Mouse (Mus musculus): ENCODE data around the gene Ttc12. TPM values are rescaled to one million over a fixed set of nuclear protein-coding genes. Genes with fewer than 3 reads are reported as not detected.

Ttc12 gene
- polyA plus RNA-seq, 1 experiment from 2014 or later, result 2.8 TPM

DNA sequence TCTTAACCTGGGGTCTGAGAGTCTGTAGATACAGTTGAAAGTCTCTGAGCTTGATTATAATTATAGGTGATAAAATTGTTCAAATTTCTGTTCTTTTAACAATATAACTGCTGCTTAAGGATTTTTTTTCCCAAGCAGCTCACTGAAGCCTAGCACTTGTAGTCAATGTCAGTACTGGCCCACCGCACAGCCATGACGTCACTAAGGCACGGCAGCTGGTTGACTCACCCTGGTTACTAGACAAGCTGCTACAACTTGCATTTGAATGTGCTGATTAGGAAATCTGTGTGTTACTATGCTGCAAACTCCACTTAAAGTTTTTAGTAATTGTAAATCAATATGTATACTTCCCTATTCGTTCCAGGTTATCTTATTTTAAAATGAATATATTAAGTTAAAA is 4.6 kb upstream of the Ttc12 start:
- no peak for DNase-seq (ENCODE audit: low spot score)

DNA sequence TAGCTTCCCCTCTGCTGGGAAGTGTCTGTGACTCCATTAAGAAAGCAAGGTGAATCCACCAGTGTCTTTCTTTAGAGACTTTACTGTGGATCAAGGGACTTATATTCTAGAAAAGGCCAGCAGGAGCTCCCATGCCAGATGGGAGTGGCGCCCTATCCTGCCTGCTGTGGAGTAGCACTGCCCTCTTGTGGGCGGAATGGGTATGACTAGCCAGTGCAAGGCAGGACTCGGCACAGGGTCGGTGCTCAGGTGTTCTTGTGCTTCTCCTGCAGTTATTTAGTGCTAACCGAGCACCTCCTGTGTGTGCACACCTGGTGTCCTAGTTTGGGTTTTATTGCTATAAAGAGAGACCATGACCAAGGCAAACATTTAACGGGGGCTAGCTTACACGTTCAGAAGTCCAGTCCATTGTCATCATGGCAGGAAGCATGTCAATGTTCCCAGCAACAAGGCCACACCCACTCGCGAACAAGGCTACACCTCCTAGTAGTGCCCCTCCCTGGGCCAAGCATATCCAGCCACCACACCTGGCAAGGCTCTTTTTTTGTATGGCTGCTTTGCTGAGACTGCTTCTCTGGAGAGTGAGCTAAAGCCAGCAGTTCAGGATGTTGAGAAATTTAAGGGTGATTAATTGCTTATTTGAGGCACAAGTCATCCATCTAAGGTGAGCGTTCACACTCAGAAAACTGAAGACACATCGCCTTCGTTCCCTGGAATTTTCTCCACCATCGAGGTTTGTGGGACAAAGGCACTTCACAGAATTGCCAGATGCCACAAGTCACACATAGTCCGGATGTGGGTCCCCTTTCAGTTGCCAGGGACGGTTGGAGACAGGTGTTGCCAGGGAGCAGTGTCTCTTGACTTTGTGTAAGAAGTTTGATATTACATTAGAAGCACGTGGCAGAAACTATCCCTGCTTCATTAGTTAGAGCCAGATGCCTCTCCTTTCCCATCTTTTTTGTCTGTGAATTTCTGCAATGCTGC is 3.2 kb upstream of the Ttc12 start:
- DNase-seq (ENCODE audit: low spot score), result peak; percentile 85

DNA sequence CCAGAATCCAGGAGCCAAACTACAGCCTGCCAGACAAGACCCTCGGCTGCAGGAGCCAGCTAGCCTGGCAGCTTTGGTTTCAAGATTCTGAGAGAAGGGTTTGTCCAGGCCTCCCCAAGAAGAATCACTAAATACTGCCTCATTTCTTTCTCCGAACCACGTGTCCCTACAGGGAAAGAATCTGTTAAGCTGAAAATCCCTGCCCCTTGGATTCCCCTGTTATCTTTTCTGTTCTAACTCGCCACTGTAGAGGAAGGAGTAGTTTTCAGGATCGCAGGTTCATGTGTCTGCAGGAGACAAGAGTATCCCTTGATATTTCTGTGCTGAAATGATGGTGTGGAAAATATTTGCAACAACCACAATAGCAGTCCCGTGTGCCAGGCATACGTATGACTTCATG is 2.2 kb upstream of the Ttc12 start:
- no peak for DNase-seq (ENCODE audit: low spot score)

DNA sequence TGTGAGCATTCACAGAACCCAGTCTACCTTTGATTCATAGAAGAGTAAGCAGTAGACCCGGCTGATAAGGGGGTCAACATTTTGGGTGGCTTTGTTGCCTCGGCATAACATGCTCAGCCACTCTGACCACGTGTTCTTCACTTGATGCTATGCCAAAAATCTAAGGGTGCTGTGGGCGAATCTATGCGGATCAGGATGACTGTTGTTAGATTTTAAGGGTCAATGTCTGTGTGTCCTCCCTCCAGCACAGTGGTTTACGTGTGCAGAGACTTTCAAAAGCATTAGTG is 1.6 kb upstream of the Ttc12 start:
- no peak for DNase-seq (ENCODE audit: low spot score)

DNA sequence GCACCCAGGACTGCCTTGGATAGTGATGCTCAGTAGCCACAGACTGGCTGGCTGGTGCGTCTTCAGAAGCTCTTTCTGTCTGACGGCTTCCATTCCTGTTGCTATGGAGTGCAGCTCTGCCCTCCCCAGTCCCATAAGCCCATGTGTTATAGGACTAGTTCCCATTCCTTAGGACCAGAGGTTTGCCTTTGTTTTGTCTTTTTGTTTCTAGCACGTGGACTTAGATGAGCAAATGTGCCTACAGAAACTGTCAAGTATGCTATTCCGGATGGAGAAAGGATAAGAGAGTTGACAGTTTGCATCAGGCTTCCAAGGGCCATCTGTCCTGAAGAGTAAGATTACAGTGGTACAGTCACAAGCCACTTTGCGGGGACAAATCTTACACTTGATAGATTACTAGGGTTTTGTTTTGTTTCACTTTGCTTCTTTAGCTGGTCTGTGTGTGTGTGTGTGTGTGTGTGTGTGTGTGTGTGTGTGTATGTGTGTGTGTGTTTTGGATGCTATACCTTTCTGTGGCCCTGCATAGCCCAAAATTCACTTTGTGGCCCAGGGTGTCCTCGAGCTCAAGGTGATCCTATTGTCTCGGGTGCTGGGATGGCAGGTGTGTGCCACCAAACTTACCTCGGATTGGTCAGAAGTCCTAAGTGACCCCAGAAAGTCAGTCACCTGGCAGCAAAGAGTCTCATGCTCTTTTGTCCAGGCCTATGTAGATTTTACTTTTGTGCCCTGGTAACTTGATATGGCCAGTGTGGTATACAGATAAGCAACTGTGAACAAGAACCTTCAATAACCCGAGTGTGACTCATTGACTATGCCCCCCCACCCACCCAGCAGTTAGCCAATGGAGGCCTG is 1.0 kb upstream of the Ttc12 start:
- no peak for DNase-seq (ENCODE audit: low spot score)

DNA sequence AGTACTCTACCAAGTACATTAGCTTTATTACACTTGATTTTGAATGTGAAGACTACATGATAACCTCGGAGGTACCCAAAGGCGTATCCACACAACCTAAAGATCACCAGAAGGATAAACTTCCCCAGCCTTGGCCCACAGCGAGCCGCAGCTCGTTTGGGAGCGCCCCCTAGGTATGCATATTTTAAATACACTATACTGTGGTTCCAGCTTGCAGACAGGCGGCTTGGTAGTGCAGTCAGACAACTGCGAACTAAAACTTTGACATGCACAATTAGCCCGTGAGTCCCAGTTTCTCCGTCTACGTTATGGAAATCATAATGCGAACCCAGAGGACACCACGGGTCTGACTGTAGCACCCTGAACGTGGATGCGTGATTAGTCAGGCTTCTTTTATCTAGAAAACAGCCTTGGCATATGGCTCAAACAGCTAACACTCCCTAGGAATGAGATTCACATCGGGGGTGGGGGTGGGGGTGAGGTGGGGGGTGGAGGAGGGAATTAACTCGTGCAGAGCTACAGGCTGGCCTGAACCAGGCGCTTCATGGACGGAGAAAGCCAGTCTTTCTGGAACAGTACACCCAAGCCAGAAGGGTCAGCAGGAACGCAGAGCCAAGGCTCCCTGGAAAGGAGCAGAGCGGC is 654 bp downstream of the Ttc12 start:
- peak; percentile 62 for DNase-seq (ENCODE audit: low spot score)

DNA sequence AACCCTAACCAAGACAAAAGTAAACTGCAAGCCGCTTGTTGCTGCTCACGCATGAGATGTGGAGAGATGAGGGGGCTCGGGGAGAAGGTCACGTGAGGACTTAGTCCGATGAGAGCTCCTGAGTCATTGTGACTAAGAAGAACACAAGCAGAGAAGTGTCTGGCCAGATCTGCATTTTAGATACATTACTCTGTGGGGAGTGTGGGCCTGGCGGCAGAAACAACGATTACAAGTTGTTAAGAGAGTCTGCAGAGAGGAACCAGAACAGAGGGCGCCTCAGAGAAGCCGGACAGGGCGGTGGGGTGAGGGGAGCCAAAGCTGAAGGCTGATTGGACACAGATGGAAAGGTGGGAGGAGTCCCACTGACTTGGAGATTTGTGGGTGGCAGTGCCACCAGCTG is 2.7 kb downstream of the Ttc12 start:
- peak; percentile 12 for DNase-seq (ENCODE audit: low spot score)

DNA sequence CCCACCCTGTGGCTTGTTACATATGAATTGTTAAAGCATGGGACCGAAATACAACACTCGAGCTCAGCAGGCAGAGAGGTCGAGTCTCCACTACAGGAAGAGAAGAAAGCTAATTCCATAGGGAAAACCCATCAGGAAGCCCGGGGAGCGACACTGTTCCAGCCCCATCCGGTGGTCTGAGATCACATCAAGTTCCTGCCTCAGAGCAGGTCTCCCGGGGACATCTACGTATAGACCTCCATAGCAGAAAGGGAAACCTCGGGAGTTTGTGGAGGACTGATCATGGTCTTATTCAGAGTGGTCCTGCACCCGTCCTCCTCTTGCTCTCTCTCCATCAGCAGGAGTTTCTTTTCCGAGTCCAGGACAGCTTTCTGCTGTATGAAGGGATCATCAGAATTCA is 13.9 kb downstream of the Ttc12 start:
- no peak for DNase-seq (ENCODE audit: low spot score)

DNA sequence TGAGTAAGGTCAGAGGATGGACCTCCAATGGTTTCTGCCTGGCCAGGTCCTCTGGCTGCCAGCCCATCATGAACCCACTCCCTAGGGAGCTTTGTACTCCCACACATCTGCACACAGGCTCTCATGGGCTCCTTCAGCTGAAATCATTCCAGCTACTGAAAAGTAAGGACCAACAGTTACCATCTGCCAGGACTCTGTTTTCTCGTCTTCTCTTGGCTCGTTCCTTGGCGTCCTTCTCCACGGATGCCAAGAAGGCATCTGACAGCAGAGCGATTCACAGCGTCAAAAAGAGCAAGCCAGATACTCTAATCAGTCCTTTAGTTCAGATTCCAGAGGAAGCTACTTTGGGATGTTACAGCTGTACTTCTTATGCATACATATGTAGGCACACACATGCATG is 15.1 kb downstream of the Ttc12 start:
- DNase-seq (ENCODE audit: low spot score), result no peak

DNA sequence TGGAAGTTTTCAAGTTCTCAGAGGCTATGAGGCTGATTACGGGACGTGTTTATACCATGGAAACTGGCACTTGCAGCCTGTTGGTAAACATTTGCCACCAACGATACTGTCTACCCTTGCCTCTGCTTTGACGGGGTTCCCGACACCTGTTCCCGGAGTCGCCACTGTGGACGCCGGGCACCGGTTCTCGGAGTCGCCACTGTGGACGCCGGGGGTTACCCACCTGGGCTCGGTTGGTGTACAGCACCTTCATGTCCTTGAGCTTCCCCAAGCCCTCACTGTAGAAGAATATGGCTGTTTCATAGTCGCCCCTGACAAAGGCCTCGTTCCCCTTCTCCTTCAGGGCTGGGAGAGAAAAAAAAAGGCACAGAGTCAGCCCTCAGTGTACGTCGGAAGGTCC is 16.0 kb downstream of the Ttc12 start:
- DNase-seq (ENCODE audit: low spot score), result no peak

DNA sequence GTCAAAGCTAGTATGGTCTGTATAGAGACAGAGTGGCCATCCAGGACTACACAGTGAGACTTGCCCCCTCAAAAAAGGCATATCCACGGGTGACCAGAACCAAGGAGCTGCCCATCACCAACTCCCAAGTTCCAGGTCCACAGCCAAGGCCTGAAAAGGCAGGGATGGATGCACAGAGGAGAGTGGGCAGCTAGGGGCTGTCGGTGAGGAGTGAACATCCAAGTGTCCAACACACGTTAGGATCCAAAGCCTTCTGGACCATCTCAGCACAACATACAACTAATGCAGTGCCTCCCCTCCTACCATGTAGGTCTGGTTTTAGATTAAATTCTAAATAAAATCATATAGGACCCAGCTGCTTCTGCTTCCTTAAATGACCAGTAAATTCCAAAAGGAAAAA is 29.9 kb downstream of the Ttc12 start:
- no peak for DNase-seq (ENCODE audit: low spot score)

DNA sequence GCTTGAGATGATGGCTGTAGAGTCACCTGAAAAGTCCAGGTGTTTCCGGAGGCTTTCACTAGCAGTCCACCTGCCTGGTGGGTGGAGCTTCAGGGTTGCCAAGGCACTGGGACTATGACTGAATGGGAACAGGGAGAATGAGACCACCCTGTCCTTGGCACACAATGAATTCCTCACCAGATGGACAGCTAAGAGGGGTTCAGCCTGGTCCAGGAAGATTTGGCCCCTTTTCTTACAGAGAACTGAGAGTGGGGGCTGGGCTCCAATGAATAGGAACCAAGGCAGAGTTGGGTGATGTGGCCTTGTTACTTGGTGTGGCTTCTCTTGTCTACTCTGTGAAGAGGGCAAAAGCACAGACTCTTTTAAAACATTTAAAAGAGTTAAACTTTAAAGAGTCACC is 33.6 kb downstream of the Ttc12 start:
- DNase-seq (ENCODE audit: low spot score), result no peak

DNA sequence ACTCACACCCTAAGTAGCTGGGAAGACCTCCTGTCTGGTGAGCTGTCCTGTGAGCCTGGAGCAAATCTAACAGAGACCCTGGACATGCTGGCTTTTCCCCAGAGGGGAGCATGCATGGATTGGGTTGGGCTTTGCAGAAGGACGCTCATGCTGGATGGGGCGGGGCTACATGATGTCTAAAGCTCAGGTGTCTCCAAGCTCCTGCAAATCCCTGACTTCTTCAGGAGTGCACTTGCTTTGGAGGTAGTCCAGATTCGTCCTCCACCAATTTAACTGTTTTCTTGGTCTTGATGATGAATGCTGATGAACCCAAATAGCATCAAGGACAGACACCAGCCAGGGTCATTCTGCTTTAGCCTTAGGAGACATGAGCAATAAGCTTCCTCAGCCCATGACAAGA is 35.5 kb downstream of the Ttc12 start:
- no peak for DNase-seq (ENCODE audit: low spot score)

DNA sequence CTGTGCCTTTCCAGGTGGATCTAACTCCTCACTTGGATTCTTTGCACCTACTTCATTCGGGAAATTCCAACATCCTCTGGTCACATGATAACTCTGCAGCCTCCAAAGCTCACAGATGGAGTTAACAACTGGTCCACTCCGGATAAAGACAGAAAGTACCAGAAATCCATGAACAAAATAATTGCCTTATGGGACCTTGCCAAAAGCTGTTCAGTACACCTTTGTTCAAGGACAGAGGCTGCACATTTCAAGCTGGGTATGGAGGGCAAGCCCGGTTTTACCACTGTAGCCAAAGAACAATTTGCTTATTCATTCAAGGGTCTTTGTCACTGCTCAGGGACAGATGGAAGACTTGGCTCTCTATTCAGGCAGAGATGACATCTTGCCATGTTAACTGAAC is 43.4 kb downstream of the Ttc12 start:
- no peak for DNase-seq (ENCODE audit: low spot score)

DNA sequence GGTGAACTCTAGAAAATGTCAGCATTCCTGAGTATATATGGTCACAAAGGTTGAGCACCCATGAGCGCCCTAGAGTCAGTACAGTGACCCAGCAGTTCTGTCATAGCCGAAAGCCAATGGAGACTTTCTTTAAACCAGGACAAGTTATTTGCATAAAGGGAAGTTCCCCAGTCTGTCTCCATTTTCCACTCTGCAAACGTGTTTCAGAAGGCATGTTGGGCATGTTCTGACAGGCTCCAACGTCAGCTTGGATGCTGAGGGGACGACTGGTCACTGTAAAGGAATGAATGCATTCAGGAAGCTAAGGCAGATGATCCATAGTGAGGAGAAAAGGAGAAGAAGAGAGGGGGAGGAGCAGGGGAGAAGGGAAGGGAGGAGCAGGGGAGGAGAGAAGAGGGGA is 58.5 kb downstream of the Ttc12 start:
- no peak for DNase-seq (ENCODE audit: low spot score)

DNA sequence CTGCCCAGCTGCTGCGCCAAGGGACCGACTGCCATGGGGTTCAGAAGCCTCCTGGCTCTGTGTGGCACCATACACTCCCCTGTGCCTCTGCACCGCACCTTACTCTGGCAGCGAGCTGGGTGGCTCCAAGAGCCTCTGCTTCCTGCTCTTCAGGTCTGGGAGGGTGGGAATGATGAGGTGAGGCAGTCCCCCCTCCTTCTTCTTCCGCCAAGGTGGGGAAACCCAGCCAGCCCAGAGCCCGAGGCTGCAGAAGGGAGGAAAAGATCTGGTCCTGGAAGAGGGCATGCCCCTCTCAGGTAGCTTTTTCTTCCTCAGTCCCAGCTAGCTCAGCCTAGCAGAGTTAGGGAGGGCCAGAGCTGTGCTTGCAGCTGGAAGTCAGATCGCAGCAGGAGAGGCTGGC is 59.1 kb downstream of the Ttc12 start, which contains the start of gene Ankk1:
Ankk1 (minus strand) TSS at position 101 of the 400 bp plus-strand sequence.
- no peak for DNase-seq (ENCODE audit: low spot score)

DNA sequence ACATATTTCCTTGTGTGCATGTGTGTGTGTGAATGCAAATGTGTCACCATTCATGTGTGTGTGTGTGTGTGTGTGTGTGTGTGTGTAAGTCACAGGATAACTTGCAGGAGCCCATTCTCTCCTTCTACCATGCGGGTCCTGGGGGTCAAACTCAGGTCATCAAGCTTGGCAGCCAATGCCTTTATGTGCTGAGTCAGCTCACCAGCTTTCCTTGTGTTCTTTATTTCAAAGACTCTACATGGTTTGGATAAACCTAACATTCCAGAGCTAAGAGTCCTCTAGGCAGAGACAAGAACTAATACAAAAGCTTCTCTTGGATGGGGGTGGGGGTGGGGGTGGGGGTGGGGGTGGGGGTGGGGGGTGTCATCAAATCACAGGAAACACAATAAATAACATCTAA is 60.4 kb downstream of the Ttc12 start:
- no peak for DNase-seq (ENCODE audit: low spot score)

DNA sequence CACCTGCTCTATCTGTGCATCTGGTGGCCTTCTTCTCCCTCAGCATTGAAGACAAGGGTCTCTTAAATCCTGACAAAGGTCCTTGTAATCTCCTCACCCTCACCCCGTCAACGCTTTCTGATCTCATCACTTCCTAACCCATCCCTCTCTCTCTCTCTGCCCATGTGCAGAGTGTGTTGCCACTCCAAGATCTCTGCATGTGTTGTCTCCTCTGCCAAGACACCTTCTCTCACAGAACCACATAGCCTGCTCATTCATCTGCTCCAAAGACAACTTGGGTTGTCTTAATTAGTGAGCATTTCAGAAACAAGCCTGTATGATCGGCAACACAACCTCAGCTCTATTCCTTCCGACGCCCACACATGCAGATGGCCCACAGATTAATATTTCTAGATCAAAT is 62.2 kb downstream of the Ttc12 start:
- DNase-seq (ENCODE audit: low spot score), result no peak

DNA sequence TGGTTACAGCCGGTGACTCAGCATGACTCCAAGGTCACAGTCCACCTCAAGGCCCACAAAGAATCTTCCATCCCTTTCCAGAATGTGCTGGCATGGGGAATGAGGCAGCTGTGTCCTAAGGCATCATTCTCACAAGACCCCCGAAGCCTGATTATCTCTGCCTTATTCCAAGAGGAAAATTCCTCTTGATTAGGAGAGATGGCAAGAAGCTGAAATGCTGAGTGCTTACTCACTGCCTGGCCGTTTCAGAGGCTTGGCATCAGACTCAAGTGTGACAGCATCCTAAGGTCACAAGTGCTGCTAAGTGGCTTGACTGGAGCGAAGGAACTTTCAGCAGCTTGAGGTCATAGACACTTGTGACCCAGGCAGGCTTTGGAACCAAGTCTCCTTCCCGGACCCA is 75.4 kb downstream of the Ttc12 start:
- DNase-seq (ENCODE audit: low spot score), result no peak

DNA sequence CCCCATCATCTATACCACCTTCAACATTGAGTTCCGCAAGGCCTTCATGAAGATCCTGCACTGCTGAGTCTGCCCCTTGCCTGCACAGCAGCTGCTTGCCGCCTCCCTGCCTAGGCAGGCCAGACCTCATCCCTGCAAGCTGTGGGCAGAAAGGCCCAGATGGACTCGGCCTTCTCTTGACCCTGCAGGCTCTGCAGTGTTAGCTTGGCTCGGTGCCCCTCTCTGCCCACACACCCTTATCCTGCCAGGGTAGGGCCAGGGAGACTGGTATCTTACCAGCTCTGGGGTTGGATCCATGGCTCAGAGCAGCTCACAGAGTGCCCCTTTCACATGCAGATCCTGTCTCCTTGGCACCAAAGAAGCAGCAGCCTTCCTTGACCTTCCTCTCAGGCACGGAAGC is 79.0 kb downstream of the Ttc12 start:
- DNase-seq (ENCODE audit: low spot score), result no peak

DNA sequence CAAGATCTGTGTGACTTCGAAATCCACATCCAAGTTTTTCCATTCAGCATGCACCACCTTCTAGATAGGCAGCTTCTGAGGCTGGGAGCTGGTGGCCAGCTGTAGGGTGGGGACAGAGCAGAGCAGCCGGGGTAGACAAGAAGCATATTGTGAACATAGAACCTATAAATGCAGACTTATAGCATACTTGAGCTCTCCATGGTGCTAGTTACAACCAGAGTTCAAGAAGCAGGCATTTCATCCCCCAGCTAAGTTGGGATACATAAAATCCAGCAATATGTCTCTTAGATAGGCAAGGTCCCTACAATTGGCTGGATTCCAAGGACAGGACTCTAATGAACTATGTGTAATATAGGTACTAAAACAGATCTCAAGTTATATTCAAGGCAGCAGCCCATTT is 82.3 kb downstream of the Ttc12 start:
- DNase-seq (ENCODE audit: low spot score), result no peak

DNA sequence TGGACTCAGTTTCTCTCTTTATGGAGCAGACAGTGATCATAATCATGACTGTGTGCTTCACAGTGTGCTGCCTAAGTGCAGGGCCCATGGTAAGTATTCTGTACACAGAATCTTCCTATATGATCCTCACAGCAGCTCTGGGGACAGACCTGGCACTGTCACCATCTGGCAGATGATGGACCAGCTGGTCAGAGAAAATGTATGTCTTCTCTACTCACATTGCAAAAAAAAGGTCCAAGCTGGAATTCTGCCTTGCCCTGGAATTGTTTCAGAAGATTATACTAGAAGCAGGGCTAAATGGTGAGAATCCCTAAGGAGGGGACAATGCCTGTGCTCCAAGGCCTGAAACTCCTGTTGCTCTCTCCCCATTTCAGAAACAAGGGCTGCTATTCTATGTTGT is 90.0 kb downstream of the Ttc12 start:
- DNase-seq (ENCODE audit: low spot score), result no peak
